Mouse (Mus musculus) CH12.LX (cell line): ENCODE results near the gene Ager. TPM values are rescaled to one million over a fixed set of nuclear protein-coding genes. Genes with fewer than 3 reads are reported as not detected.

Experiments used
- DNase-seq: peaks from one replicate; pipeline ENCODE4 v3.0.0-alpha.2; 2013; ENCODE audit errors: extremely low read depth
- H3K27ac ChIP-seq: 2 replicates; pipeline ENCODE4 v1.5.1; 2012; ENCODE audit warnings: low read depth, mild to moderate bottlenecking, control low read depth, moderate library complexity; ENCODE audit not compliant: insufficient read depth
- H3K27me3 ChIP-seq: replicated peaks from 2 replicates; pipeline ENCODE3; 2012; ENCODE audit warnings: inconsistent platforms
- H3K36me3 ChIP-seq, 2 experiments: replicated peaks in 1 of 2; 2 replicates each; pipeline versions ENCODE3 to v1.6.1; 2012; ENCODE audit warnings: inconsistent platforms in 1 of 2, low read length in 1 of 2, mild to moderate bottlenecking in 1 of 2, mixed read lengths in 1 of 2, moderate library complexity in 1 of 2; ENCODE audit not compliant: control insufficient read depth in 1 of 2, insufficient read depth in 1 of 2
- H3K4me1 ChIP-seq, 2 experiments: 2 replicates each; pipeline ENCODE4 v1.6.1; 2012; ENCODE audit warnings: inconsistent platforms in 1 of 2, moderate library complexity in 1 of 2; ENCODE audit not compliant: insufficient read depth in 2 of 2, control insufficient read depth in 1 of 2
- H3K4me2 ChIP-seq: 2 replicates; pipeline ENCODE4 v1.6.1; 2012; ENCODE audit warnings: low read depth, mild to moderate bottlenecking, control low read depth; ENCODE audit not compliant: poor library complexity, insufficient read depth, severe bottlenecking
- H3K4me3 ChIP-seq, 3 experiments: fragments of 150-350 bp in 1 of 3; sonication (generic) in 1 of 3; replicated peaks in 1 of 3; 2 replicates each; pipeline versions ENCODE3 to v1.5.1; 2011 to 2012; ENCODE audit warnings: low read depth in 2 of 3, low read length in 2 of 3, mild to moderate bottlenecking in 2 of 3, moderate library complexity in 2 of 3, control low read depth in 1 of 3, improper control_type of control experiment in 1 of 3, inconsistent platforms in 1 of 3, mixed read lengths in 1 of 3; ENCODE audit not compliant: poor library complexity in 1 of 3
- H3K79me2 ChIP-seq: replicated peaks from 2 replicates; pipeline ENCODE4 v1.6.1; 2012; ENCODE audit warnings: mild to moderate bottlenecking, moderate library complexity; ENCODE audit not compliant: control insufficient read depth, poor library complexity, insufficient read depth, severe bottlenecking; ENCODE audit errors: extremely low read depth
- H3K9ac ChIP-seq: 2 replicates; pipeline ENCODE4 v1.6.1; 2012; ENCODE audit warnings: low read depth, mild to moderate bottlenecking, control low read depth, moderate library complexity; ENCODE audit not compliant: insufficient read depth
- H3K9me3 ChIP-seq: replicated peaks from 2 replicates; pipeline ENCODE3; 2012; ENCODE audit warnings: low read length, inconsistent platforms, mixed read lengths
- BHLHE40 ChIP-seq: IDR thresholded peaks from 2 replicates; pipeline ENCODE4 v1.6.1; 2011; ENCODE audit warnings: mild to moderate bottlenecking, low read depth, low read length, improper control_type of control experiment
- CHD1 ChIP-seq: IDR thresholded peaks from 2 replicates; pipeline ENCODE4 v1.6.1; 2012; ENCODE audit warnings: low read depth, low read length, improper control_type of control experiment, inconsistent platforms
- CHD2 ChIP-seq: IDR thresholded peaks from 2 replicates; pipeline ENCODE4 v1.6.1; 2011; ENCODE audit warnings: low read length, improper control_type of control experiment
- E2F4 ChIP-seq: IDR thresholded peaks from 2 replicates; pipeline ENCODE4 v1.6.1; 2011; ENCODE audit warnings: low read depth, low read length, improper control_type of control experiment; ENCODE audit not compliant: insufficient replicate concordance
- GABPA ChIP-seq: IDR thresholded peaks from 2 replicates; pipeline ENCODE4 v1.6.1; 2012; ENCODE audit warnings: low read depth, low read length, improper control_type of control experiment, inconsistent platforms; ENCODE audit not compliant: insufficient replicate concordance
- IRF4 ChIP-seq: IDR thresholded peaks from 2 replicates; pipeline ENCODE4 v1.6.1; 2014; ENCODE audit warnings: low read depth, mild to moderate bottlenecking, inconsistent platforms, low read length, improper control_type of control experiment
- JUN ChIP-seq: IDR thresholded peaks from 2 replicates; pipeline ENCODE4 v1.6.1; 2011; ENCODE audit warnings: low read depth, mild to moderate bottlenecking, low read length, improper control_type of control experiment, moderate library complexity; ENCODE audit not compliant: insufficient read depth
- JUND ChIP-seq: conservative IDR thresholded peaks from 2 replicates; pipeline ENCODE4 v1.6.1; 2011; ENCODE audit warnings: low read depth, low read length, improper control_type of control experiment
- MAX ChIP-seq: IDR thresholded peaks from 2 replicates; pipeline ENCODE4 v1.6.1; 2011; ENCODE audit warnings: low read length, improper control_type of control experiment
- MAZ ChIP-seq: IDR thresholded peaks from 2 replicates; pipeline ENCODE4 v1.6.1; 2012; ENCODE audit warnings: low read depth, mild to moderate bottlenecking, inconsistent platforms, low read length, improper control_type of control experiment, moderate library complexity
- MEF2A ChIP-seq: IDR thresholded peaks from 2 replicates; pipeline ENCODE4 v1.6.1; 2014; ENCODE audit warnings: low read depth, mild to moderate bottlenecking, inconsistent platforms, low read length, improper control_type of control experiment, borderline replicate concordance
- MXI1 ChIP-seq: IDR thresholded peaks from 2 replicates; pipeline ENCODE4 v1.6.1; 2011; ENCODE audit warnings: mild to moderate bottlenecking, low read depth, low read length, improper control_type of control experiment
- PAX5 ChIP-seq: IDR thresholded peaks from 2 replicates; pipeline ENCODE4 v1.6.1; 2012; ENCODE audit warnings: low read length, inconsistent platforms, mixed read lengths
- POLR2A ChIP-seq: IDR thresholded peaks from 2 replicates; pipeline ENCODE4 v1.6.1; 2011; ENCODE audit warnings: low read depth, mild to moderate bottlenecking, improper control_type of control experiment, low read length
- POLR2AphosphoS2 ChIP-seq: IDR thresholded peaks from 2 replicates; pipeline ENCODE4 v1.6.1; 2011; ENCODE audit warnings: low read depth, low read length, improper control_type of control experiment
- TBP ChIP-seq: conservative IDR thresholded peaks from 2 replicates; pipeline ENCODE4 v1.6.1; 2011; ENCODE audit warnings: low read depth, low read length, improper control_type of control experiment
- TCF12 ChIP-seq: IDR thresholded peaks from 2 replicates; pipeline ENCODE4 v1.6.1; 2014; ENCODE audit warnings: low read depth, mild to moderate bottlenecking, inconsistent platforms, low read length, improper control_type of control experiment
- ZC3H11A ChIP-seq: IDR thresholded peaks from 2 replicates; pipeline ENCODE4 v1.6.1; 2012; ENCODE audit warnings: low read depth, mild to moderate bottlenecking, inconsistent platforms, low read length, improper control_type of control experiment
- ZKSCAN1 ChIP-seq: IDR thresholded peaks from 2 replicates; pipeline ENCODE4 v1.6.1; 2012; ENCODE audit warnings: low read depth, inconsistent platforms, low read length, improper control_type of control experiment, borderline replicate concordance
- ZNF384 ChIP-seq: IDR thresholded peaks from 2 replicates; pipeline ENCODE4 v1.6.1; 2012; ENCODE audit warnings: low read depth, low read length, improper control_type of control experiment, inconsistent platforms
- dilution Hi-C: fragments of 300-500 bp; cut with MboI; formaldehyde crosslinking; loops from 2 replicates; pipeline ENCODE4 v1.14.3; 2020; ENCODE audit warnings: low sequenced_read_pairs; ENCODE audit not compliant: extremely low pct_unique_long_range_greater_than_20kb, extremely low pct_ligation_motif_present
- in situ Hi-C: fragments of 300-500 bp; cut with MboI; formaldehyde crosslinking; loops from 3 replicates; pipeline ENCODE4 v1.14.3; 2019; ENCODE audit warnings: low sequenced_read_pairs, low pct_ligation_motif_present, low pct_unique_long_range_greater_than_20kb, mixed read lengths
- polyA plus RNA-seq: library from polyadenylated mRNA; unstranded; fragments of >175 nt; gene quantifications from 2 replicates; pipeline ENCODE4 v1.2.1, GENCODE M21; 2012; ENCODE audit warnings: low read depth; ENCODE audit not compliant: insufficient read length
- total RNA-seq, 2 experiments: library from RNA; depleted of rRNA; stranded (reverse); fragments of 300-350 nt in 1 of 2; fragments of >200 nt in 1 of 2; gene quantifications; 2 replicates each; pipeline ENCODE4 v1.2.3; 2012 to 2014

The Ager gene
- total and polyA plus RNA-seq, 3 experiments = 0.55 to 3.5 (median 0.81) TPM

DNA sequence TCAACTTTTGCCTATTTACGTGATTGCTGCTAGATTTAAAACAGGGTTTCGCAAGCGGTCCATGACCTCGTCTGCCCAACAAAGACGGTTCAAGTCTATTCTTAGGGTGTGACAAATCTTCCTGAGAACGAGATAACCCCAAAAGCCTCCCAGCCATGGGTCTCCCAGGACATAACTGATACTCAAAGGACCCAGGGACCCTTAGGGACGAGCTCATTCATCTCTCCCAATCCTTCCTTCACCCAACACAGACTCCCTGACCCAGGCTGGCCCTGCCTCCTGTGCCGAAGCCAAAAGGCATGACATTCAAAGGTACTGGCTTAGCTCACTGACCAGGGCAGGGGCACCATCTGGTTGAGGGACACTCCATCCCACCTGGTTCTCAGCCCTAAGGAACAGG, 41.3 kb upstream of the Ager start:
- TF ChIP-seq MAX (no peak), POLR2A (no peak), BHLHE40 (no peak), POLR2AphosphoS2 (no peak), MXI1 (no peak), ZNF384 (no peak)
- Histone ChIP-seq H3K4me1 (peaks cover 0 to 7% of the 10 kb centered on the region in 2 experiments; a peak in 2 of 4 replicates), H3K9me3 (no peaks in the 10 kb centered on the region), H3K4me3 (no peak overlapping the region), H3K4me2 (no peak overlapping the region), H3K27ac (no peak overlapping the region), H3K9ac (no peak overlapping the region), H3K36me3 (peaks cover 0 to 36% of the 10 kb centered on the region in 2 experiments), H3K27me3 (no peaks in the 10 kb centered on the region), H3K79me2 (no peaks in the 10 kb centered on the region)
- DNase-seq = no peak
- dilution Hi-C loops = no loop called here
- in situ Hi-C loops = loop anchor here (10.0 kb wide), 2 partner anchors 112 to 312 kb away; no protein-coding TSS in a partner anchor

DNA sequence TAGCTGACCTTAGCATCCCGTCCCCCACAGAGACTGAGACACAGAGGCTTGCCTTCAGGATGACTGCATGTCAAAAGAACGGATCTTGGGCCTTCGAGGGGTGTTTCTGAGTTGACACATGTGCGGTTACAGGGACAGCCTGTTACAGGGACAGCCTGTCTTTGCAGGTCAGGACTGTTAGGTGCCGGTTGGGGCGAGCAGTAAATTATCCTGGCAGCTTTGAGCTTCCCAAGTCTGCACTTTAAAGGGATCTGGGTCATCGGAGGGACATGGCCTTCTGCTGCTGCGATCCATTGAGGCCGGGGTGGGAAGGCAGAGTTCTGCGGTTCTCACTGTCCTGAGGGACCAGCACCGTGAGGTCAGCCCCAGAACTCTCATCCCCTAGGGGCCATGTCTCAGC, 40.3 kb upstream of the Ager start:
- no peak overlapping the region for H3K4me2 ChIP-seq
- peaks cover 0 to 9% of the 10 kb centered on the region in 2 experiments; a peak in 2 of 4 replicates for H3K4me1 ChIP-seq
- no peaks in the 10 kb centered on the region for H3K9me3 ChIP-seq
- H3K9ac ChIP-seq = no peak overlapping the region
- no peaks in the 10 kb centered on the region for H3K27me3 ChIP-seq
- in situ Hi-C loops (loop anchor here (10.0 kb wide), 2 partner anchors 113 to 313 kb away; no protein-coding TSS in a partner anchor), dilution Hi-C loops (no loop called here)
- no peak overlapping the region for H3K27ac ChIP-seq
- no peaks in the 10 kb centered on the region for H3K79me2 ChIP-seq
- H3K36me3 ChIP-seq = peaks cover 0 to 33% of the 10 kb centered on the region in 2 experiments
- TF ChIP-seq POLR2AphosphoS2 (no peak), ZC3H11A (no peak), TCF12 (no peak), JUND (no peak), CHD1 (no peak), ZKSCAN1 (no peak), TBP (no peak), IRF4 (no peak), E2F4 (no peak), GABPA (no peak), MEF2A (no peak), JUN (no peak), CHD2 (no peak), MAZ (no peak), PAX5 (no peak)
- no peak for DNase-seq
- H3K4me3 ChIP-seq = no peak overlapping the region
